Mouse (Mus musculus): ENCODE data around the gene Srgn. TPM values are rescaled to one million over a fixed set of nuclear protein-coding genes. Genes with fewer than 3 reads are reported as not detected.
"Not testable (repeated sequence)": the region's sequence is repeated elsewhere in the genome, so short reads cannot be mapped to it uniquely, and the experiment has no call there.

Srgn gene
- total RNA-seq, 2 experiments from 2014 or later, result 36.6 to 42.0 TPM

DNA sequence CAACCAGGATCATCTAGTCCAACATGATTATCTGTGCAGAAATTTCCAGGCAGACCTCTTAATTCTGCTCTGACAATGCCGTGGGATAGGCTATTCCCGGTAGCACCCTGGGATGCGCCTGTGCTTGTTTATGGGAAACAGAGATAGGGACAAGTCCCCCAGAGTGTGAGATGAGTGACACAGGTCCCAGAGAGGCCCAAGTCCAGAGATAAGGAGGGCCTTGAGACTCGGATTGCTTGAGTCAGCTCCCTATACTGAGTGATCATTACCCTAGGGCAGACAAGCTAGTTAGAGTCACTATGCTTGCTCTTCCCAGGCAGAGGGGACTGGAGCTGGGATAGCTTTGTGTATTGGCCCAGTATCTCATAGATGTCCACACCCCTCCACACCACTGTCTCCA lies 5.5 kb downstream of the Srgn start:
- no peak for DNase-seq

DNA sequence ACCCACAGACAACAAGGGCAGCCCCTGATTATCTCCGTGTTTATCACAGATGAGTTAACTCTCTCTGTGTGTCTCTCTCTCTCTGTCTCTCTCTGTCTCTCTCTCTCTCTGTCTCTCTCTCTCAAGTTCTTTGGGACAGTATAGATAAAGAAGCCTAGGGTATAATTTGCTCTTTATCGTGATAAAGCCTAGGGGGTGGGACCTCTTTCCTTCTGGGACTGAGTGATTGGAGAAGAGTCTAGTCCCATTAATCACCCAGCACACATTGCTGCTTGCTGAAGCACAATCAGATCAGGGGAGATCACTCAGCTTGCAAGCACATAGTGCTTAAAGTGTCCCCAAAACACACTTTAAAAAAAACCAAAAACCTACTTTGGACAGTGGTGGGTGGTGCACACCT lies 6.3 kb downstream of the Srgn start:
- DNase-seq, result no peak

DNA sequence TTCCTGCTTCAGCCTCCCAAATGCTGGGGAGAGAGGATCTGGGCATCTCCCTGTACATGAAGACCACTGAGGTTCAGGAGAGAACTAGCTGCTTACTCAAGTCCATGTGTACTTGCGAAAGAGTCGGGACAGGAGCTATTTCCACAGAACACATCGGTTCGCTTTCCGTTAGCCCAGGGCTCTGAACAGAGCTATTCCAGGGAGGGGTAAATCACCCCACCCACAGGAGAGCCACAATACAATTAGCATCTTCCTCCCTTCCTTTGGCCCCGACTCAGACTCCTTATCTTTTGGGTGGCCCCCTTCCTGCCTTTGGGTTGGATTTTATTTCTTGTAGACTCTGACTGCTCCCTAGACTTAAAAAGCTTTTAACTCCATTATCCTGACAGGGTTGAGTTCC lies 9.7 kb downstream of the Srgn start:
- peak in 1 of 2 experiments; percentile 47 for DNase-seq

DNA sequence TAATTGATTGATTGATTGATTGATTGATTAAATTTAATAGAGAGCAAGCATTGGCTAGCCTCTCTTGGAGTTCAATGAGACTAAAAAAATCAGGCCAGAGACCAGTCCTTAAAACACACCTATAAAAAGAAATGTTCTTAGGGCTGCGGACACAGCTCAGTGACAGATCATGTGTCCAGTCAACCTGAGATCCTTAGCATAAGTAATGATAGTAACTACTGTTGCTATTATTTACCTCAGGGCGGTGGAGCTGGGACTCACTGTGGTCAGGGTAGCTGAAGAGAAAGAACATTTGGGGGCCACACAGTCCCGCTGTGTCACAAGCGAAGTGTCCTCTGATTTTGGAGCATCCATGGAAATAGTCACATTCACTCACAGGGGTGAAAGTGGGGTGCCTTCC lies 14.4 kb downstream of the Srgn start:
- DNase-seq, result no peak

GRCm38 (mm10) chr10:62511528-62511927 lies 15.7 kb downstream of the Srgn start:
- DNase-seq, result no peak

GRCm38 (mm10) chr10:62509032-62509656 lies 18.1 kb downstream of the Srgn start:
- no peak for DNase-seq

- peak; percentile 74 to 86 for DNase-seq
Observed at GRCm38 (mm10) chr10:62508459-62508858, 18.8 kb downstream of the Srgn start.

- DNase-seq, result peak; percentile 87 to 90
Observed at GRCm38 (mm10) chr10:62507591-62508308, 19.5 kb downstream of the Srgn start.

DNA sequence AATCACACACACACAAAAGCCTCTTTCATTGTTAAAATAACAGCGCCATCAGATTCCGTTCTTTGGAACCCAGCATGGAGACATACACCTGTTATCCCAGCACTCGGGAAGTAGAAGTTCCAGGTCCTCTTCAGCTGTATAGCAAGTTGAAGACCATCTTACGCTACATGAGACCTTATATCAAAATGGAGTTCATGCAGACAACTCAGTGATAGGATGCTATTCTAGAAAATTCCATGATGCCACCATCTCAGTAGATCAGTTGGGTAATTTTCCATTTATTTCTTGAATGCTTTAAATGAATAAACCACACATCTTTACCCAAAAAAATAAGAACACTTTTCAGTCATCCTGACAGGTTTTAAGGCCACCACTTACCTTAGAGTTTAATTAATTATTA lies 20.2 kb downstream of the Srgn start:
- no peak for DNase-seq

DNA sequence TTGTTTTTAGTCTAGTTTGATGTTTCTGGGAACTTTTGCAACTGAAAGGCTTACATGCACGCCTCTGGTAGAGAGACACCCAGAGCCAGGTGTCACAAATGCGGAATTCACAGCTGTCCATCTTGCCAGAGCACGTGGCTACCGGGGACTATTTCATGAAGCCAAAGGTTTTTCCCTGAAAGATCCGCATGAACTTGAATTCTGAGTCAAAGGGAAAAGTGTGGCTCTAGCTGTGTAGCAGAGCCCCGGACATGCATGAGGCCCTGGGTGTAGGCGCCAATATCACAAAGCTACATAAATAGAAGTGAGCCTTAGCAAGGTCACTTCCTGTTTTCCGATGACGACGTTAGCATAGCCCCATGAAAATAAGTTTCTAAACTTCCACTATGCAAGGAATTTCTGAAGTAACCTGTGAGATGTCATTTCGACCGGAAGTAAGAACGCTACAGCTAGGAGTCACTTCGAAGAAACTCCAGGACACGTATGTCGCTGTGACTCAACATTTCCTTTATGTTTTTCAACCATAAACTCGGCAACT lies 21.2 kb downstream of the Srgn start:
- peak in 1 of 2 experiments; percentile 56 for DNase-seq

DNA sequence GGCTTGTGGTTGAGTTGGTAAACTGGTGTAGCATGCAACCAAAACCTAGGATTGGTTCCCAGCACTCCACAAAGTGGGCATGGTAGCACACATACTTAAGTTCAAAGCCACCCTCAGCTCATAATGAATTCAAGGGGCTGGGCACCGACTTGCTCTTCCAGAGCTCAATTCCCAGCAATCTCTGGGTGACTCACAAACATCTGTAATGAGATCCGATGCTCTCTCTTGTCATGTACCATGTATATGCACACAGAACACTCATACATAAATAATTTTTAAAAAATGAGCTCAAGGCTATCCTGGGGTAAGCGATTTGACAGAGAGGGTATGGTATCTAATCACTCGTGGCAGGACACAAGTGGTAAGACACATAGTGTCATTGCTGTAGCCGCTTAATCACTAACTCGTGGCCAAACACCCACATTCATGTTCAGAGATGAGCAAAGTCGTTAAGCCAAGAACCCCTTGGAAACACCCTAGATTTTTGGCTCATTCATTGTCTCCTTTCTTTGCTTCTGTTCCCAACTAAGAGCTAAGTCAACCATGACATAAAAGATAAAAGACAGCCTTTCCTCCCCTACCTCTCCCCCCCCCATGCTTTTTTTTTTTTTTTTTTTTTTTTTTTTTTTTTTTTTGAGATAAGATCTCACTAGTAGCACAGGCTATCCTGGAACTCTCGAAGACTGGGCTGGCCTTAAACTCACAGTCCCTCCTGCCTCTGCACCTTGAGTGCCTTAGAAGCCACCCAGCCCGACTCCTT lies 21.8 kb downstream of the Srgn start:
- no peak for DNase-seq

DNA sequence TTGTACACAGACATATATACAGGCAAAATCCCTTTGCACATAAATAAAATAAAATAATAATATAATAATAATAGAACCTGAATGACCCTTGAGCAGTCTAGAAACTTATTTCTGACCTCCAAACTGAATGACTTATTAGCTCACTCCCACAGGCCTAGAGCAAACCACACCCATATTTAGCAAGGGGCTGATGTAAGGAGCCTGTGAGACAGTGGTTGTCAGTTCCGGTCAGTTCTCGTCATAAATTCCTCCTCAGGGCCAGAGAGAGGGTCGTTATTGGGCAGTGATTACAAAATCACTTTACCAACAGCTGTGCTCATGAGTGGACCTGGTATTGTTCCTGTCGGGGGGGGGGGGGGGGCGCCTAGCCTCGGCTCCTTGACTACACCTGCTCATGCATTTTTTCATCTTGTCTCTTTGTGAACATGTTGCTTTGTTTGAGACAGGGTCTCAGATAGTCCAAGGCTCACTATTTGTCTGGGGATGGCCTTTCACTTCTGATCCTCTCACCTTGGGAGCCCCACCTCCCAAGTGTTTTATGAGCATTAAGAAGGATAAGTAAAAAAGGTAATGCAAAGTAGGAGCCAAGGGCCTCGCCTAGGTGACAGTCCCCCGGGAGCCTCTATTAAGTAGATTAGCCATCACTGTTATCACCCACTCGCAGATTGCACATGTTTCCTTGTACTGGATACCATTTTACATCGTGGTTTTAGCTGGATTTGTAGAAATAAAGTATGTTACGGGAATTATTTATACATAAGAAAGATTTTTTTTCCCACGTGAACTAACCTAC lies 23.2 kb downstream of the Srgn start:
- DNase-seq, result no peak

DNA sequence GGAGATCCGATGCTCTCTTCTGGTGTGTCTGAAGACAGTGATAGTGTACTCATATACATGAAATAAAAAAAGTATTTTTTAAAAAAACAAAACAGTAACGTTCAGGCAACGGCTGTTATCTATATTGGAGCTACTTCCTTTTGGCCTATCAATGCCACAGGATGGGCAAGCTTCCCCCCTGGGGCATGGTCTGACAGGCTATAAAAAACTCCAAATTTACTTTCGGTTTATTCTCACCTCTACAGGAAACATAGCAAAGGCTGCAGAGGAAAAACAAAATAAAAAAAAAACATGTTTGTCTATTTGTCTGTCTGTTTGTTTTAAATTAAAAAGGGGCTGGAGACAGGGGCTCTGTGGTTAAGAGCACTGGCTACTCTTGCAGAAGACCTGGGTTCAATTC lies 23.9 kb downstream of the Srgn start:
- no peak for DNase-seq

GRCm38 (mm10) chr10:62501951-62502350 lies 25.3 kb downstream of the Srgn start:
- no peak for DNase-seq

DNA sequence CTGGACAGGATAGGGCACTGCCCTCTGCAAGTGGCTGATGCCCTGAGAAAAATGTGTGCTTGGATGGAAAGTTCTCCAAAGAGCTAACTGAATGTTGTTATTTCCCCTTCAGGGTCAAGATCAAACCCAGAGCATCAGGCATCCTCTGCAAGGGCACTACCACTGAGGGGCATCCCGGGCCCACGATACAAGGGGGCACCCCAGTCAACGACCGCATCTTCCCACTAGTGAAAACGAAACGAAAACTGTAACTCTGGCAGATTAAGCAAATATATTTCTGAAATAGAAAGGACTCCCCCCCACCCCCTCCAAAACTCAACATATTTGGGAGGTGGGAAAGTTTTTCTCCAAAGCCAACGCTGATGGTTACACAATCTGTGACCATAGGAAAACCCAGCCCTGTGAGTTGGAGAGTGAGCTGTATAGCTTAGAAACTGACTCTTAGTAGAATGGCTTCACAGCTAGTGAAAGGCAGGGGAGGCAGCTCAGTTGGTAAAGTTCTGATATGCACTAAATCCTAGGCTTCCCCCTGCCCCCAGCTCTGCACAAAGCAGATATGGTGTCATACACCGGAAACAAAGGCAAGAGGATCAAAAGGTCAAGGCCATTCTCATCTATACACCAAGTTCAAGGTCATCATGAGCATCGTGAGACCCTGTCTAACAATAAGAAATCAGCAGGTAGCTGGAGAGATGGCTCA lies 26.2 kb downstream of the Srgn start:
- DNase-seq, result no peak

DNA sequence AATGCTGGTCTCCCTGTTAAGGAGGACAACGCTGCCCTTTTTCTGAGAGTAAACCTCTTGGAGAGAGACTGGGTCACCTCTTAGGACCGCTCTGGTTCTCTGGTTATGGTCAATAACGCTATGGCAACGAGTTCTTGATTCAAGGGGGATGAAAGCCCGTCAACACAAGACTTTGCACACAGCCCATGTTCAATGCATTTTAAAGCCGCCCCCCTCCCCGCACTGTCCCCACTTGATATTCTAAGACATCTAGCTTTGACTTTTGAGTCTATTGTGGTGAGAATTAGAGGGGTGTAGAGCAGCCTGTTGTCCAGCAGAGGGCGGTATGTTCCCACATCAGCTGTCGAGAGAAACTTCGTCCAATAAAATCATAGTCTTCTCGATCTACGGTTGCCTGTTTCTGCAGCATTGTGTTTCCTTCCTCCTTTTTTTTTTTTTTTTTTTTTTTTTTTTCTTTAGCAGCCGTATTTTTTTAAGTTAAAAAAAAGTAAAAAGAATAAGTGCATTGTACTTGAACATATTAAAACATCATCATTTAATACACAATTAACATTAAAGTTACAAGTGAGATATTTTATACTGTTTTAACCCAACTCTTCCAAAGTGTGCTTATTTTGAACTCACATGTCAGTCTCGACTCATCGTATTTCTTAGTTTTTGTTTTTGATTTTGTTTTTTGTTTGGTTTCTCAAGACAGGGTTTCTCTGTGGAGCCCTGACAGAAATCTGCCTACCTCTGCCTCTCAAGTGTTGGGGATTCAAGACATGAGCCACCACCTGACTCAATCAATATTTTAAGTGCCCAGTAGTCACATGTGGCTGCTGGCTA lies 26.9 kb downstream of the Srgn start:
- DNase-seq, result peak; percentile 79 to 85

DNA sequence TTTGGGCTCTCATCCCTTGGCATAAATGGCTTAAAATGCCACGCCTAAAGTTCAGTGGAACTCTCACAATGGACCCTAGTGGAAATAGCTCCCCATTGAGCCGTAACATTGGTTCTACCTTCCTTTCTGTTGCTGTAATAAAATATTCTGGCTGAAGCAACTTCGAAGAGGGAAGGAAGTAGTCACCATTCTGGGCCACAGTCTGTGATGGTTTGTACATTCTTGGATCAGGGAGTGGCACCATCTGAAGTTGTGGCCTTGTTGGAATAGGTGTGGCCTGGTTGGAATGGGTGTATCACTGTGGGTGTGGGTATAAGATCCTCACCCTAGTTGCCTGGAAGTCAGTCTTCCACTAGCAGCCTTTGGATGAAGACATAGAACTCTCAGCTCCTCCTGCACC lies 35.6 kb downstream of the Srgn start:
- DNase-seq, result not testable (repeated sequence)

DNA sequence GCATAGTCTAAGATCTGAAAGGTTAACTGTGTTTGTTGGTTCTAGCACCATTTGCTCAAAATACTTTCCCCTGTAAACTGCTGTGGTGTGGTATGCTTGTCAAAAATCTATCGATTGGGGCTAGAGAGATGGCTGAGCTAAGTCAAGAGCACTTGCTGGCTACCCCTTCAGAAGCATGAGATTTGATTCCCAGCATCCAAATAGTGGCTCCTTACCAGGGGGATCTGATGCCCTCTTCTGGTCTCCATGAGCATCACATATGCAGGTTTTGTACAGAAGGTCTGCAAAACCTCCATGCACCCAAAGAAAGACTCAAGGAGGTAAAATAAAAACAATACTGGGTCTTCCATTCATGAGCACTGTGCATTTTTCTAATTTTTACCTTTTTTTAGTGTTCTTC lies 39.0 kb downstream of the Srgn start:
- DNase-seq, result peak; percentile 61 to 72

GRCm38 (mm10) chr10:62486618-62487415 lies 40.4 kb downstream of the Srgn start, which contains the start of gene Vps26a:
Gene Vps26a, minus strand, starts transcription at chr10:62486805.
- peak; percentile 100 for DNase-seq
